Mouse (Mus musculus): ENCODE measurements around the gene Il18r1. TPM values are rescaled to one million over a fixed set of nuclear protein-coding genes. Genes with fewer than 3 reads are reported as not detected.

Il18r1 gene
- polyA plus RNA-seq (2011; ENCODE audit: insufficient read depth, insufficient read length, low replicate concordance, missing spikeins) = 2.7 and 9.2 TPM in 2 replicates

GRCm38 (mm10) chr1:40465477-40466430, at the start of gene Il18r1:
Il18r1 (plus strand) TSS chr1:40465552.
- Histone ChIP-seq H3K27ac (ENCODE audit: control insufficient read depth, insufficient read depth, low read depth, low read length, poor library complexity) (no peak within 1 kb of the TSS), H3K4me3 (replicated peaks; ENCODE audit: control insufficient read depth, low read depth, low read length) (peak within 1 kb of the TSS; percentile 58), H3K4me1 (ENCODE audit: control insufficient read depth, insufficient read depth, low read length) (peaks cover 1% of the 10 kb centered on the region; the same call in 1 of the 2 replicates)
- WGBS = 14% methylated on average over 20 of the region's 20 CpGs
- TF ChIP-seq POLR2A (IDR thresholded peaks at IDR 0.05; ENCODE audit: borderline replicate concordance, control insufficient read depth, low read depth, low read length) = peak; percentile 28; the same call in 1 of the 2 replicates
- TF ChIP-seq CTCF (IDR thresholded peaks at IDR 0.05; ENCODE audit: control insufficient read depth, insufficient read depth, low read length) = peak; percentile 76

DNA sequence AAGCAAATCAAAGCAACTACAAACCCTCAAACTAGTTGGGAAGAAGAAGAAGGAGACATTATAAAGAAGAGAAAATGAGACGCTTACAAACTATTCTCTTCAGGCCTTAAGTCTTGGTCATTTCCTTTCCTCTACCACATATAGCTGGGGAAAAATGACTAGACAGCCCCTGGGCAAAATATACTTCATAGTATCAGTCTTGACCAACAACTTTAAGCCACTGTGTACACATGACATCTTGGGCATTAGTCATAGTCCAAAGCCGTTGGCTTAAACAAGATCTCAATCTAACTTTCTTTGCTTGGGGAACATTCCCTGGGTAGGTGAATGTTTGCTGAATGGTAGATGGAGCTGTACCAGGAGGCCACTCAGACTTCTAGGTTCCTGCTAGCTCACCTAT, 48.3 kb upstream of the Il18r1 start:
- Histone ChIP-seq H3K4me3 (replicated peaks; ENCODE audit: control insufficient read depth, low read depth, low read length) (no peak overlapping the region), H3K4me1 (ENCODE audit: control insufficient read depth, insufficient read depth, low read length) (peaks cover 4% of the 10 kb centered on the region), H3K27ac (ENCODE audit: control insufficient read depth, insufficient read depth, low read depth, low read length, poor library complexity) (no peak overlapping the region)
- TF ChIP-seq POLR2A (IDR thresholded peaks at IDR 0.05; ENCODE audit: borderline replicate concordance, control insufficient read depth, low read depth, low read length) (no peak), CTCF (IDR thresholded peaks at IDR 0.05; ENCODE audit: control insufficient read depth, insufficient read depth, low read length) (no peak)
- WGBS = 81% methylated on average over 2 of the region's 2 CpGs

GRCm38 (mm10) chr1:40418512-40418911, 46.8 kb upstream of the Il18r1 start:
- TF ChIP-seq POLR2A (IDR thresholded peaks at IDR 0.05; ENCODE audit: borderline replicate concordance, control insufficient read depth, low read depth, low read length) = no peak
- TF ChIP-seq CTCF (IDR thresholded peaks at IDR 0.05; ENCODE audit: control insufficient read depth, insufficient read depth, low read length) = no peak
- Histone ChIP-seq H3K4me1 (ENCODE audit: control insufficient read depth, insufficient read depth, low read length) (peaks cover 2% of the 10 kb centered on the region; the same call in 1 of the 2 replicates), H3K4me3 (replicated peaks; ENCODE audit: control insufficient read depth, low read depth, low read length) (no peak overlapping the region), H3K27ac (ENCODE audit: control insufficient read depth, insufficient read depth, low read depth, low read length, poor library complexity) (no peak overlapping the region)
- WGBS = 19% methylated on average over 5 of the region's 5 CpGs

GRCm38 (mm10) chr1:40423892-40424291, 41.5 kb upstream of the Il18r1 start:
- H3K4me1 ChIP-seq (ENCODE audit: control insufficient read depth, insufficient read depth, low read length) = no peaks in the 10 kb centered on the region
- no peak for TF ChIP-seq CTCF (IDR thresholded peaks at IDR 0.05; ENCODE audit: control insufficient read depth, insufficient read depth, low read length)
- TF ChIP-seq POLR2A (IDR thresholded peaks at IDR 0.05; ENCODE audit: borderline replicate concordance, control insufficient read depth, low read depth, low read length) = no peak

GRCm38 (mm10) chr1:40427270-40427669, 38.1 kb upstream of the Il18r1 start:
- H3K27ac ChIP-seq (ENCODE audit: control insufficient read depth, insufficient read depth, low read depth, low read length, poor library complexity) = no peak overlapping the region
- TF ChIP-seq POLR2A (IDR thresholded peaks at IDR 0.05; ENCODE audit: borderline replicate concordance, control insufficient read depth, low read depth, low read length) (no peak), CTCF (IDR thresholded peaks at IDR 0.05; ENCODE audit: control insufficient read depth, insufficient read depth, low read length) (no peak)
- no peaks in the 10 kb centered on the region; the same call in 1 of the 2 replicates for H3K4me1 ChIP-seq (ENCODE audit: control insufficient read depth, insufficient read depth, low read length)
- no peak overlapping the region for H3K4me3 ChIP-seq (replicated peaks; ENCODE audit: control insufficient read depth, low read depth, low read length)
- WGBS = 72% methylated on average over 9 of the region's 9 CpGs

More at GRCm38 (mm10) chr1:40423892-40424291, 41.5 kb upstream of the Il18r1 start:
- no peak overlapping the region for H3K4me3 ChIP-seq (replicated peaks; ENCODE audit: control insufficient read depth, low read depth, low read length)
- H3K27ac ChIP-seq (ENCODE audit: control insufficient read depth, insufficient read depth, low read depth, low read length, poor library complexity) = no peak overlapping the region
- 72% methylated on average over 6 of the region's 6 CpGs for WGBS

- no peaks in the 10 kb centered on the region; the same call in 1 of the 2 replicates for H3K4me1 ChIP-seq (ENCODE audit: control insufficient read depth, insufficient read depth, low read length)
- WGBS = 96% methylated on average over 1 of the region's 1 CpGs
- no peak for TF ChIP-seq POLR2A (IDR thresholded peaks at IDR 0.05; ENCODE audit: borderline replicate concordance, control insufficient read depth, low read depth, low read length)
- TF ChIP-seq CTCF (IDR thresholded peaks at IDR 0.05; ENCODE audit: control insufficient read depth, insufficient read depth, low read length) = no peak
- no peak overlapping the region for H3K27ac ChIP-seq (ENCODE audit: control insufficient read depth, insufficient read depth, low read depth, low read length, poor library complexity)
- H3K4me3 ChIP-seq (replicated peaks; ENCODE audit: control insufficient read depth, low read depth, low read length) = no peak overlapping the region
Observed at GRCm38 (mm10) chr1:40427901-40428300, 37.5 kb upstream of the Il18r1 start.

DNA sequence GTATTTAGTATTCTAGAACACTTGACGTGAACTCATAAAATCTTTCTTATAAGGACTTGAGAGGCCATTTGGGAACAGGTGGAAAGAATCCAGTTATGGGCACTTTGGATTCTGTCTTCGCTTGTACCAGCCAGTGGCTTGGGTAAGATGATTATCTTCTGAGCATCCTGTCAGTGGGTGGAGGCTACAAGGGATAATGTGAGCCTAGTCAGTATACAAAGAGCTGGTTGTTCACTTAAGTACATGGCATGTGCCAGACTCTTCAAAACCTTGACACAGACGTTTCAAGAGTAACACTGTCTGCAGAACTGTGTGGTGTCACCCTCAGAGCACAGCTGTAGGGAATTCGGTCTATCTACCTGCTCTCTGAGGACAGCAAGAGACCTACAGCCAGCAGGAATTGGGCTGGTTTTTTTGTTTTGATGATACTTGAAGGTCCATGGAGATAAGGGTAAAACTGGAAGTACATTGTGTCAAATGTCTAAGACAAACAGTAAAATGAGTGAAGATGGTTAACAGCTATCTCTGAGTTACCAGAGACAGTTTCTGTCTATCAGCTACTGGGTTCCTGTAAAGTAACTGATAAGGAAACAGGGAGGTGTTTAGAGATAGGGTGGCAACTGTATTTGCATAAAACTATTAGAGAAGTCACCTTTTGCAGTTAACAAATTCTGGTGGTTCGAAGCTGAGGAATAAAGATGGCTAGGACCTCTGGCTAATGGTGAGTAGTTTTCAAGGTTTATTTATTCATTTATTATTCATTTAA, 36.3 kb upstream of the Il18r1 start, which contains the start of gene Il1rl1:
TSS of gene Il1rl1 (plus strand) at position 661 of the 766 bp plus-strand sequence.
- Histone ChIP-seq H3K4me3 (replicated peaks; ENCODE audit: control insufficient read depth, low read depth, low read length) (peak within 1 kb of the TSS; percentile 64), H3K27ac (ENCODE audit: control insufficient read depth, insufficient read depth, low read depth, low read length, poor library complexity) (no peak within 1 kb of the TSS; the same call in 1 of the 2 replicates), H3K4me1 (ENCODE audit: control insufficient read depth, insufficient read depth, low read length) (no peaks in the 10 kb centered on the region; the same call in 1 of the 2 replicates)
- 60% methylated on average over 5 of the region's 5 CpGs for WGBS
- TF ChIP-seq POLR2A (IDR thresholded peaks at IDR 0.05; ENCODE audit: borderline replicate concordance, control insufficient read depth, low read depth, low read length) (no peak), CTCF (IDR thresholded peaks at IDR 0.05; ENCODE audit: control insufficient read depth, insufficient read depth, low read length) (no peak)

Data from bone marrow, adult 2 months (tissue).